Mouse (Mus musculus): ENCODE measurements around the gene Timp3. TPM values are rescaled to one million over a fixed set of nuclear protein-coding genes. Genes with fewer than 3 reads are reported as not detected.

Gene Timp3
- polyA plus RNA-seq, 1 experiment from 2014 or later = 33.2 TPM

DNA sequence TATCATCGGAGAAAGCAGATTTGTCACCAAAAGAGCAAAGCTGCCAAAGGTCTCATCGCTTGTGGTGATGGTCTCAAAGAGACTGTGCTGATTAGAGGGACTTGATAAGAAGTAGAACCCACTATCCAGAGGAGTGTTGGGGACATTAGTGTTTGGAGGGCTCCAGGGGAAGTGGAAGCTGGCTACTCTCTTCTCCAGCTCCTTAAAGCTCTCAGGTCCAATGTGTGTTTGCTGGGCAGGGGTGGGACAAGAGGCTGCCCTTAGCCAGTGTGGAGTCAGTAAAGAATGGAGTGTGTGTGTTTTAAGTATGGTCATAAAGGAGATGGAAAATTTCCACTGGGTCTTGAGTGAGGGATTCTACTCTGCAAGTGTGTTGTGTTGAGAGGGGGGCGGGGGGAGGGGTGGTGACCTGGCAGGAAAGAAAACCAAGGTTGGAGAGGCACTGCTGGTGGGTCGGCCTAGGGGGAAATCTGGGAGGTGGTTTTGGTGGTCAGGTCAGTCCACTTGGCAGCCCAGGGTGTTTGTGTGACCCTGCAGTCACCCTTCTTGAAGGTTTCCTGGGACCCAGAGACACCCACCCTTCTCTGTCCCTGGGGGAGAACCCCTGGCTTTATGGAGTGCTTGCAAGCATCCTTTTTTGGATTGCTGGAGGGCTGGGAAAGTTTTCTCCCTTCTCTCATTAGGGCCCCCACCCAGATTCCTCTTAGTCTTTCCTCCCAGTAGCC is 1.6 kb downstream of the Timp3 start:
- peaks cover 11% of the 10 kb centered on the region; the same call in 1 of the 2 replicates for H3K27me3 ChIP-seq (replicated peaks; ENCODE audit: control insufficient read depth, insufficient read depth, low read length)
- H3K27ac ChIP-seq (ENCODE audit: low read depth, low read length) = 0 out of 2 replicates have a peak overlapping the region, but pooled peaks have one; percentile 19
- DNase-seq (ENCODE audit: low spot score) (no peak), ATAC-seq (replicated peaks; ENCODE audit: low FRiP score) (no peak)
- H3K4me1 ChIP-seq (replicated peaks; ENCODE audit: control insufficient read depth, insufficient read depth, low read length) = peaks cover 18% of the 10 kb centered on the region; the same call in 1 of the 2 replicates
- peak overlapping the region; percentile 98 for H3K4me2 ChIP-seq
- 0 out of 2 replicates have a peak overlapping the region, but pooled peaks have one; percentile 30 for H3K9ac ChIP-seq (ENCODE audit: low read depth, low read length)
- no peaks in the 10 kb centered on the region for H3K9me3 ChIP-seq (ENCODE audit: control insufficient read depth, low read length)
- no peaks in the 10 kb centered on the region for H3K36me3 ChIP-seq (ENCODE audit: control insufficient read depth, insufficient read depth, low read length)
- H3K4me3 ChIP-seq (ENCODE audit: low read depth, low read length) = peak overlapping the region; percentile 60
- 26% methylated on average over 4 of the region's 4 CpGs for WGBS

DNA sequence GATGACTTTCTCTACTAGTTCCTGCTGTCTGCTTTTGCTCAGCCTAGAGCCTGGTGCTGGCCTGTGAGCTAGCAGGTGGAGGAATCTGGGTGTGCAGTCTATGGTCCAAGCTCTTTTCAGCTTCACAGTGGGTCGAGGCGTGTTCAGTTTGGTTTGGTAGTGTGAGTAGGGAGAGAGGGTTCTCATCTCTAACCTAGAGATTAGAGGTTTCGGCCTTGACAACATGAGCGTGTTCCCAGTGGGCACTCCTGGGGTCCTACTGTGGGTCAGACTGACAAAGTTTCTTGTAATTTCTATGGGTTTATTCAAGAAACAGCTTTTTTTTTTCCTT is 2.1 kb downstream of the Timp3 start:
- Histone ChIP-seq H3K9me3 (ENCODE audit: control insufficient read depth, low read length) (no peaks in the 10 kb centered on the region), H3K27ac (ENCODE audit: low read depth, low read length) (0 out of 2 replicates have a peak overlapping the region, but pooled peaks have one; percentile 19), H3K4me1 (replicated peaks; ENCODE audit: control insufficient read depth, insufficient read depth, low read length) (peaks cover 18% of the 10 kb centered on the region; the same call in 1 of the 2 replicates), H3K9ac (ENCODE audit: low read depth, low read length) (0 out of 2 replicates have a peak overlapping the region, but pooled peaks have one; percentile 30), H3K27me3 (replicated peaks; ENCODE audit: control insufficient read depth, insufficient read depth, low read length) (peaks cover 11% of the 10 kb centered on the region; the same call in 1 of the 2 replicates), H3K36me3 (ENCODE audit: control insufficient read depth, insufficient read depth, low read length) (no peaks in the 10 kb centered on the region), H3K4me2 (peak overlapping the region; percentile 98), H3K4me3 (ENCODE audit: low read depth, low read length) (peak overlapping the region; percentile 60)
- no peak for ATAC-seq (replicated peaks; ENCODE audit: low FRiP score)
- WGBS = 68% methylated on average over 4 of the region's 4 CpGs
- DNase-seq (ENCODE audit: low spot score) = no peak

DNA sequence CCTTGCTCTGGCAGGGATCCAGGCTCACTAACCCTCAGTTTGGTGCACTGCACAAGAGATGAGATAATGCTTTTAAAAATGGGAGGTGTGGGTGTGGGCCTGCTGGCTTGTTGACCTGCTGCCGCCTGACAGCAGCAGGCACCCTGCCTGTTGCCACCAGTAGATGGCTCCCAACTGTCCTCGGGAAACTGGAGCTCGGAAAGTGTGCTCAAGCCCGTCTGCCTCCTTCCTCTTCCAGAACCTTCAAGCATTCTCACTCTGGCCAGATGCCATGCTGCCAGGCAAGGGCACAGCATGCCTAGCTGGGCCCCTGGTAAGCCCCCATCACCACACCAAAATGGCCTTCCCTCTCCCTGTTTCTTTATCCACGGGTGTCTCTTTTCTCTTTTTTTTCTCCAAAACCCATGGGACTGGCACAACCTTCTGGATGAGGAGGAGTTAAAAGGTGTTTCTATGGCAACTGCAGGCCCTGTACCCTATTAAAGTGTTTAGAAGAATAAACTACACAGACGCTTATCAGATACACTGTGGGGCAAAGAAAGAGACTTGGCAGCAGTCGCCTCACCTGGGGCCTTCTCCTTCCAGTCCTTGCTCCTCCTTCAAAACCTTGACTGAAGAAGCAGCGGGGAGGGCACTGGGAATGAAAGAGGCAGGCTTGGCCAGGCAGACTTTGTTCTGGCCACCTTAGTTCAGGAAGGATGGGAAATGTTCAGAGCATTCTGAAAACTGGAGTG is 2.8 kb downstream of the Timp3 start:
- H3K4me2 ChIP-seq = peak overlapping the region; percentile 98; the same call in 1 of the 2 replicates
- no peak overlapping the region for H3K27ac ChIP-seq (ENCODE audit: low read depth, low read length)
- peak; percentile 80 for ATAC-seq (replicated peaks; ENCODE audit: low FRiP score)
- no peak overlapping the region for H3K4me3 ChIP-seq (ENCODE audit: low read depth, low read length)
- no peaks in the 10 kb centered on the region for H3K36me3 ChIP-seq (ENCODE audit: control insufficient read depth, insufficient read depth, low read length)
- 27% methylated on average over 8 of the region's 8 CpGs for WGBS
- peaks cover 18% of the 10 kb centered on the region; the same call in 1 of the 2 replicates for H3K4me1 ChIP-seq (replicated peaks; ENCODE audit: control insufficient read depth, insufficient read depth, low read length)
- H3K9ac ChIP-seq (ENCODE audit: low read depth, low read length) = no peak overlapping the region
- peak; percentile 49 for DNase-seq (ENCODE audit: low spot score)
- peaks cover 11% of the 10 kb centered on the region; the same call in 1 of the 2 replicates for H3K27me3 ChIP-seq (replicated peaks; ENCODE audit: control insufficient read depth, insufficient read depth, low read length)
- H3K9me3 ChIP-seq (ENCODE audit: control insufficient read depth, low read length) = no peaks in the 10 kb centered on the region

DNA sequence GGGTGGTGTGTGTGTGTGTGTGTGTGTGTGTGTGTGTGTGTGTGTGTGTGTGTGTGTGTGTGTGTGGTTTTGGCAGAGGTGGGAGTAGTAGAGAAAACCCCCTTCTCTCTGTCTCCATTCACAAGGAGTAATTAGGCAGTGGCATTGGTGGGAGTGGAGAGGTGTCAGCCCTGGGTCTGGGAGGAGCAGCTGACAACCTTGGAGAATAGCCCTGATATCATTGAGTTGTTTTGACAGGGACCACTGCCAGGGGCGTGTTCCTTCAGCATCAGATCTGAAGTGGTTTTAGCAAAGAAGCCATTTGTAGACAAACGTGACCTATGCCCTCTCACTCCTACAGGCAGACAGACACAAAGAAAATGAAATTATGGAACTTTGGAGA is 3.3 kb downstream of the Timp3 start:
- no peak overlapping the region for H3K4me3 ChIP-seq (ENCODE audit: low read depth, low read length)
- 50% methylated on average over 2 of the region's 2 CpGs for WGBS
- no peaks in the 10 kb centered on the region for H3K9me3 ChIP-seq (ENCODE audit: control insufficient read depth, low read length)
- no peak overlapping the region for H3K9ac ChIP-seq (ENCODE audit: low read depth, low read length)
- H3K27ac ChIP-seq (ENCODE audit: low read depth, low read length) = no peak overlapping the region
- H3K36me3 ChIP-seq (ENCODE audit: control insufficient read depth, insufficient read depth, low read length) = no peaks in the 10 kb centered on the region
- DNase-seq (ENCODE audit: low spot score) (no peak), ATAC-seq (replicated peaks; ENCODE audit: low FRiP score) (no peak)
- peaks cover 11% of the 10 kb centered on the region; the same call in 1 of the 2 replicates for H3K27me3 ChIP-seq (replicated peaks; ENCODE audit: control insufficient read depth, insufficient read depth, low read length)
- no peak overlapping the region for H3K4me2 ChIP-seq
- H3K4me1 ChIP-seq (replicated peaks; ENCODE audit: control insufficient read depth, insufficient read depth, low read length) = peaks cover 18% of the 10 kb centered on the region; the same call in 1 of the 2 replicates

DNA sequence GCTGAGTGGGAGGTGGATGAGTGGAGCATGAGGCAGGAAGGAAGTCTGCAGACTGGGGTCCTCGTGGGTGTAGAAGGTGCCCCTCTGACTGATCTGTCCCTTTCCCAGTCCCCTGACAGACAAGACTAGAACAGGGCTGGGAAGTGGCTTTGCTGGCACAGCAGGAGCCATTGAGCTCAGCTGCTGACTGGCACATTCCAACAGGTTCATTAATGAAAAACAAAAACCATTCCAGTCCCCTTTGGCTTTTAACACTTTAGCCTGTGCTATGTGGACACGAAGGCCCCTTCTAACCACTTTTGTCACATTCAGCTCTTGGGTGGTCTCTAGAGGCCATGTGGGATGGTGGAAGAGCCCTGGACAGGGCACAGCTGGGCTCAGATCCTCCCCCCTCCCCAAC is 4.4 kb downstream of the Timp3 start:
- peaks cover 18% of the 10 kb centered on the region; the same call in 1 of the 2 replicates for H3K4me1 ChIP-seq (replicated peaks; ENCODE audit: control insufficient read depth, insufficient read depth, low read length)
- no peaks in the 10 kb centered on the region for H3K9me3 ChIP-seq (ENCODE audit: control insufficient read depth, low read length)
- H3K27me3 ChIP-seq (replicated peaks; ENCODE audit: control insufficient read depth, insufficient read depth, low read length) = peaks cover 7% of the 10 kb centered on the region; the same call in 1 of the 2 replicates
- no peaks in the 10 kb centered on the region for H3K36me3 ChIP-seq (ENCODE audit: control insufficient read depth, insufficient read depth, low read length)
- no peak overlapping the region for H3K9ac ChIP-seq (ENCODE audit: low read depth, low read length)
- H3K4me3 ChIP-seq (ENCODE audit: low read depth, low read length) = no peak overlapping the region
- no peak for DNase-seq (ENCODE audit: low spot score)
- 24% methylated on average over 2 of the region's 2 CpGs for WGBS
- no peak overlapping the region for H3K4me2 ChIP-seq
- ATAC-seq (replicated peaks; ENCODE audit: low FRiP score) = no peak
- H3K27ac ChIP-seq (ENCODE audit: low read depth, low read length) = no peak overlapping the region

DNA sequence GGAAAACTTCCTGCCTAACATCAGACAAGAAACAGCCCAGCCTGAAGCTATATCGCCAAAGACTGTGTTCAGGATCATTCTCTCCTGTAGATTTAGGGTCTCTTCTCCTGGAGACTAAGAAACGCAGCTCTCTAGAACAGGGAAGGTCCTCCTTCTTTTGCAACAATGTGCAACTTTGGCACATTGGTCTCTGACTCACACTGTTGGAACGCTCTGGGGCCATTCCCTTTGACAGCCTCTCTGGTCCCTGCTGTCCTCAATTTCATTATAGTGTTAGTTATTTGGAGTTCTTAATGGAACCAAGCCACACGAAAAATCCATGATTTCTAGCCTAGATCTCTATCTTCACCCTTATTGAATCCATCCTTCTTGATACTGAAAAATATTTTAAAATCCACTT is 7.1 kb downstream of the Timp3 start:
- 0 out of 2 replicates have a peak, but pooled peaks cover 4% of the 10 kb centered on the region for H3K4me1 ChIP-seq (replicated peaks; ENCODE audit: control insufficient read depth, insufficient read depth, low read length)
- 79% methylated on average over 4 of the region's 4 CpGs for WGBS
- ATAC-seq (replicated peaks; ENCODE audit: low FRiP score) = no peak
- no peaks in the 10 kb centered on the region for H3K27me3 ChIP-seq (replicated peaks; ENCODE audit: control insufficient read depth, insufficient read depth, low read length)
- H3K27ac ChIP-seq (ENCODE audit: low read depth, low read length) = no peak overlapping the region
- no peak overlapping the region for H3K4me2 ChIP-seq
- no peak for DNase-seq (ENCODE audit: low spot score)
- H3K9me3 ChIP-seq (ENCODE audit: control insufficient read depth, low read length) = no peaks in the 10 kb centered on the region
- H3K9ac ChIP-seq (ENCODE audit: low read depth, low read length) = no peak overlapping the region
- no peaks in the 10 kb centered on the region for H3K36me3 ChIP-seq (ENCODE audit: control insufficient read depth, insufficient read depth, low read length)
- H3K4me3 ChIP-seq (ENCODE audit: low read depth, low read length) = no peak overlapping the region

DNA sequence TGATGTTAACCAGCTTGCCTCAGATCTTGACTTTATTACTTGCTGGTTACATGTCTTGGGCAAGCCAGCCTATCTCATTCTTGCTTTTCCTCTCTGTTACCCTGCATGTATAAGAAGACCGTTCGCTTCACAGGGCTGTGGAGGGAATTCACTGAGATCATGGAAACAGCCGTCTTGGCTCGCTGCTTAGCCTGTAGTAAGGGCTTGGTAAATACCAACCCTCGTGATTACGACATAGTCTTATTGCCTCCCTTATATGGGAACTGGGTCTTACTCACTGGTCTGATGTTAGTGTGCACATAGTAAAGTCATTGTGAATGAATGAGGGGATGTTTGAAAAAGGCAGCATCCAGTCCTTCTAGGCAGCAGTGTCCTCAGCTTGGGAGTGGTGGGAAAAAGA is 10.4 kb downstream of the Timp3 start:
- Histone ChIP-seq H3K4me3 (ENCODE audit: low read depth, low read length) (no peak overlapping the region), H3K9ac (ENCODE audit: low read depth, low read length) (no peak overlapping the region), H3K27ac (ENCODE audit: low read depth, low read length) (no peak overlapping the region), H3K9me3 (ENCODE audit: control insufficient read depth, low read length) (no peaks in the 10 kb centered on the region), H3K4me2 (no peak overlapping the region), H3K27me3 (replicated peaks; ENCODE audit: control insufficient read depth, insufficient read depth, low read length) (no peaks in the 10 kb centered on the region), H3K4me1 (replicated peaks; ENCODE audit: control insufficient read depth, insufficient read depth, low read length) (no peaks in the 10 kb centered on the region), H3K36me3 (ENCODE audit: control insufficient read depth, insufficient read depth, low read length) (no peaks in the 10 kb centered on the region)
- DNase-seq (ENCODE audit: low spot score) = no peak
- WGBS = 67% methylated on average over 6 of the region's 6 CpGs
- ATAC-seq (replicated peaks; ENCODE audit: low FRiP score) = no peak

DNA sequence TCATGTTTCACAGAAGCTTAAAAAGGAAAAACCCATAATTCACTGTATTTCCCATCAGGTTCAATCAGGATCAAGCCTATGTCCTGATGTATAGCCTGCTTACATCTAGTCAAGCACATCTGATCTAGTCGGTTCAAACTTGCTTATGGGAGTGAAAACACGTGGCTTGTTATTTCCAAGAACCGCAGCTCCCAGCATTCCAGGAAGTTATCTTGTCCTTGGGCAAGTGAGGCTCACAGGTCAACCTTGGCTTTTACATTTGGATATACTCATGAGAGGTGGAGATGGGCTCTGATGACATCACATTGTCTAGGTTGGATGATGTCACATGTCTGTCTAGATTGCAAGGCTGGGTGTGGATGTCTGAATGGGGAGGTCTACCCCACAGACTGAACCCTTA is 12.8 kb downstream of the Timp3 start:
- H3K27me3 ChIP-seq (replicated peaks; ENCODE audit: control insufficient read depth, insufficient read depth, low read length) = no peaks in the 10 kb centered on the region
- no peak overlapping the region for H3K27ac ChIP-seq (ENCODE audit: low read depth, low read length)
- H3K4me3 ChIP-seq (ENCODE audit: low read depth, low read length) = no peak overlapping the region
- 85% methylated on average over 3 of the region's 3 CpGs for WGBS
- DNase-seq (ENCODE audit: low spot score) (no peak), ATAC-seq (replicated peaks; ENCODE audit: low FRiP score) (no peak)
- no peak overlapping the region for H3K4me2 ChIP-seq
- H3K36me3 ChIP-seq (ENCODE audit: control insufficient read depth, insufficient read depth, low read length) = no peaks in the 10 kb centered on the region
- H3K4me1 ChIP-seq (replicated peaks; ENCODE audit: control insufficient read depth, insufficient read depth, low read length) = no peaks in the 10 kb centered on the region
- no peaks in the 10 kb centered on the region for H3K9me3 ChIP-seq (ENCODE audit: control insufficient read depth, low read length)
- no peak overlapping the region for H3K9ac ChIP-seq (ENCODE audit: low read depth, low read length)
